Mouse (Mus musculus): ENCODE data around the gene Tprn.

Gene Tprn

DNA sequence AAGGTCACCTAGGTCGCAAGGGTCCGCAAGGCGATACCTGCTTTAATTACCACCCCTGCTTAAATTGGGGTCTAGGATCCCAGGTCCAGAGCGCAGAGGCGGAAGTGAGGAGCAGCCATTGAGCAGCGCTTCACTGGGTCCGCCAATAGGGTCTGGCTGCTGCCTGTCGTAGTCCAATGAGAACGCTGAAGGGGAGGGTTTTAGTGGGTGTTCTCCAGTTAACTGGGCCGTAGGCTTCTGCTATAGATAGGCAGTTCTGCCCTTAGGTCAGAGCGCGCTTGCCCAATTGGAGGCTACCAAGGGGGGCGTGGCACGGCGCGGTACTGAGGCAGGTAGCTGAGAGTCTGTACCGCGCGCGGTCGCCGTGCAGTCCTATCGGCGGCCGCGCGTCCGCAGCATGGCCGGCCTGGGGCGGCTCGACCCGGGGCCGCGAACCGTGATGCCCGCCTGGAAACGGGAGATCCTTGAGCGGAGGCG is at the start of gene Tprn:
Tprn (plus strand) TSS at position 328 of the 477 bp plus-strand sequence.
- WGBS: under 1% methylated on average over 39 of the region's 39 CpGs

DNA sequence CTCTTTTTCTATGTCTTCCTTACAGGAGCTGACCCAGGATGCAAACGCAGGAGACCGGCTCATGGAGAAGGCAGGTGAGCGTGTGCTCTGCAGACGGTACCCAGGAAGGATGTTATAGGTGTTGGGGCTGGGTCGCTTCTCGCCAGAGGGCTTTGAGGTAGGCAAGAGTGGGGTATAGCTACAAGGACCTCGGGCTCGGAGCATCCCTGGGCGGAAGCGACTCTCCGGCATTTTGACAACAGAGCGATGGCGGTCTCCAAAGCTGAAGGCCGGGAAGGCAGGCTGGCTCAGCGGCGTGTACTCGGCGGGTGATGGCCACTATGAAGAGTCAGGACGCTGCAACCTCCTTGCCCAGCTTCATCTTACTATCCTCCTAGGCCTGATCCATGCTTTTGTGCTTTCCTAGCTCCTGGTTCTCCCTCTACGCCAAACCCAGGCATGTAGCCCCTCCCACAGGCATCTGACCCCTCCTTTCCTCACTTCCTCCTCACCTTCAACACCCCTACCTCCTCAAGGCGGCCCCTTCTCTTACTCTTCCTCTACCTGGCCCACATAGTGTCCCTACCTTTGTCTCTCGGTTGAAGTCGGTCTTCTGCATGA is 49.1 kb upstream of the Tprn start:
- 75% methylated on average over 23 of the region's 23 CpGs for WGBS

DNA sequence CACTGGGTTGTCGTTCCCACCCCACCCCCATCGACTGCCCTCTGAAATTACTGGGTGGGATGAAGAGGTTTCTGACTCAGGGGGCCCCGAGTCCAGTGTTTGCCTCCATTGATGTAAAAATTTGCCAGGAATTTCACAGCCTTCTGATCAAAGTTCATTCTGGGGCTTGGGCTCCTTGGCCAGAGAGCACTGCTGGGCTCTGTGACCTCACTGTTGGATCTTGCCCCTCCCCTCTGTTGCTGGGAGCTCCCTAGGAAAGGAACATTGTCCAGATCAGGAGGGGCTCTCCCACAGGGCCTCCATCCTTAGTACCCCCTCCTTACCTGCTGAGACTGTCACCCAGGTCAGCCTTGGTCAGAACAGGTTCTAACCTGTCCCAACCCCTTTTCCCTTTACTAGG is 48.0 kb upstream of the Tprn start, which contains the start of gene Stpg3:
Stpg3 (minus strand) TSS at position 194 of the 400 bp plus-strand sequence.
- WGBS: 76% methylated on average over 3 of the region's 3 CpGs

DNA sequence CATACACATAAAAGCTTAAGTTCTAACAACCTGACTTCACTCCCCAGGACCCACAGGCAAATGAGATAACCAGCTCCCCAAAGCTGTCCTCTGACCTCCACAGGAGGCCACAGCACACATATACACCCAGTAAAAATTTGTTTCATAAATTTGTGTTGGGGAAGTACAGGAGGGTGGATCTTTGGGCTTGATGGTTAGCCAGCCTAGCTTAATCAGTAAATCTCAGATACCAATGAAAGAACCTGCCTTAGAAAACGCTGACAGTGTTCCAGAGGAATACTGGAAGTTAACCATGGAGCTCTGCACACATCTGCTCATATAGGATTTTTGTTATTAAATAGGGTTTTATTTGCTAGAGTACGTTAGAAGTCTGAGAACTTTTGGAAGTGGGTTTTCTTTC is 44.8 kb upstream of the Tprn start:
- WGBS: 77% methylated on average over 2 of the region's 2 CpGs

DNA sequence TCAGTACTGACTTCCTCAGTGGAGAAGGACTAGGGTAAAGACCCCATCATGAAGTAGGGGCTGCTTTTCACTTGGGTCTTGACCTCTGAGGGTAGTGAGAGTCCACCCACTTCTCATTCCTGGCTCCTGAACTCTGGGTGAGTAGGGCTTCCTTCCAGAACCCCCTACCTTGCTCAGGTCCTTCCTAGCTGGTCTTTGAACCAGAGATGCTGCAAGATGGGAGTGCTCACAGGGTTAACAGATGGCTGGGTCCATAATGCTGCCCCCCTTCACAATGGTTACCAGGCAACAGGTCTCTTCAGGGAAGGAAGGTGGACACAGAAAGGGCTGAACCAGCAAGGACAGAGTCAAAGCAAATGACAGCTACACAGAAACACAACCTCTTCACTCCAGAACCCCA is 44.0 kb upstream of the Tprn start, which contains the start of gene Fam166a:
Fam166a (plus strand) TSS at position 301 of the 400 bp plus-strand sequence.

DNA sequence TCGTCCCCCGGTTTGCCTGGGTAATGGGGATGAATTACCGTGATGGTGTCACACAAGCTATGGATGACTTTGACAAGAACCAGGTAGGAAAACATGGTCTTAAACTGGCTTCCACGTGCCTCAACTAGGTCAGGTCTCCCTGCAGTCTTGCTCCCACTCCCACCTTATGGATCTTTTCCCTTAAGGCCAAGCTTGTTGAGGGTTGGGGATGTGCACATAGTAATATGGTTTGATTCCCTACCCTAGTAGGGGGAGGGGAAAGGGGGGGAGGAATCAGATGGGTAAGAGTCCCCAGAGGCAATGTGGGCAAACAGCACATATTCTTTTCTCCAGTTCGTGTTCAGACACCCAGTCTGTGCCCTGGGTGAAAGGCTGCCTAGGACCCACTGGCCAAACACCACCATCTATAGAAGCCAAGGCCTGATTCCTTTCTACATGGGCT is 41.1 kb upstream of the Tprn start:
- WGBS: 77% methylated on average over 5 of the region's 5 CpGs

DNA sequence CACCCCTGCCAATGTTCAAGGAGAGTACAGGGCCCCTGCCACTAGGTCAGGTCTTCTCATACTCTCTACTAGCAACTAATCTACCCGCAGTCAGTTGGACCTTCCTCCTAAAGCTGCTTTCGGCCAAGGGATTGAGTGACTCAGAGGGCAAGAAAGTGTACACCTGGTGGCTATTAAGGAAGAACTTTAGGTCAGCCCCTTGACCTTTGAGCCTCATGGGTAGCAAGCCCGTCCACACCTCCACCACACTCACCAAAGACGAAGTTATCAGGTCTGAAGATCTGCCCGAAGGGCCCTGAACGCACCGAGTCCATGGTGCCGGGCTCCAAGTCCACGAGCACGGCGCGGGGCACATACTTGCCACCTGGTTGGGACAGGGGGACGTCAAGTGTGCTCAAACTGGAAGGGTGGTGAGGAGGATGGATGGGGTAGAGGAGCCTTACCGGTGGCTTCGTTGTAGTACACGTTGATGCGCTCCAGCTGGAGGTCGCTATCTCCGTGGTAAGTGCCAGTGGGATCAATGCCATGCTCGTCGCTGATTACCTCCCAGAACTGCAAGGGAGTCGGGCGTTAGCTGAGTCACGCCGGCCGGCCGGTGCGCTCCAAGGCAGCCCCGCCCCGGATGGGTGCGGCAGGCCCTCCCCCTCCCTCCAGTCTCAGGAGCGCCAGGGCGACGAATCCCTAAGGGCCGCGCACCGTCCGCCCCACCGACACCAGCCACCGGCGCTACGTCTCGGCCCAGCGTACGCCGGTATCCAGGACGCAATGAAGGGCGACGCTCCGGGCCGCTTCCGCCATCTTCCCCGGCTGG is 38.5 kb upstream of the Tprn start:
- 2% methylated on average over 53 of the region's 53 CpGs for WGBS

DNA sequence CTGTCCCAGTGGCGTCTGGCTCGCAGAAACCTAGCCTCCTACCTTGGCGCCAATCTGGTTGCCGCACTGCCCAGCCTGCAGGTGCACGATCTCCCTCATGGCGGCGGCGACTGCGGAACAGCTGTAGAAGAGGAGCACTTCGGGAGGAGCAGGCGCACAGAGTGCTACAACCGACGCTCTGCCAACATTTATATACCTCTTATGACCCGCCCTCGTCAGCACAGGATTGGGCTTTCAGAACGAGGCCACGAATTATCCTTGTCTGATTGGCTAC is 38.0 kb upstream of the Tprn start, which contains the start of gene Tubb4b:
Tubb4b (minus strand) TSS at position 211 of the 274 bp plus-strand sequence.
- WGBS: under 1% methylated on average over 17 of the region's 17 CpGs

DNA sequence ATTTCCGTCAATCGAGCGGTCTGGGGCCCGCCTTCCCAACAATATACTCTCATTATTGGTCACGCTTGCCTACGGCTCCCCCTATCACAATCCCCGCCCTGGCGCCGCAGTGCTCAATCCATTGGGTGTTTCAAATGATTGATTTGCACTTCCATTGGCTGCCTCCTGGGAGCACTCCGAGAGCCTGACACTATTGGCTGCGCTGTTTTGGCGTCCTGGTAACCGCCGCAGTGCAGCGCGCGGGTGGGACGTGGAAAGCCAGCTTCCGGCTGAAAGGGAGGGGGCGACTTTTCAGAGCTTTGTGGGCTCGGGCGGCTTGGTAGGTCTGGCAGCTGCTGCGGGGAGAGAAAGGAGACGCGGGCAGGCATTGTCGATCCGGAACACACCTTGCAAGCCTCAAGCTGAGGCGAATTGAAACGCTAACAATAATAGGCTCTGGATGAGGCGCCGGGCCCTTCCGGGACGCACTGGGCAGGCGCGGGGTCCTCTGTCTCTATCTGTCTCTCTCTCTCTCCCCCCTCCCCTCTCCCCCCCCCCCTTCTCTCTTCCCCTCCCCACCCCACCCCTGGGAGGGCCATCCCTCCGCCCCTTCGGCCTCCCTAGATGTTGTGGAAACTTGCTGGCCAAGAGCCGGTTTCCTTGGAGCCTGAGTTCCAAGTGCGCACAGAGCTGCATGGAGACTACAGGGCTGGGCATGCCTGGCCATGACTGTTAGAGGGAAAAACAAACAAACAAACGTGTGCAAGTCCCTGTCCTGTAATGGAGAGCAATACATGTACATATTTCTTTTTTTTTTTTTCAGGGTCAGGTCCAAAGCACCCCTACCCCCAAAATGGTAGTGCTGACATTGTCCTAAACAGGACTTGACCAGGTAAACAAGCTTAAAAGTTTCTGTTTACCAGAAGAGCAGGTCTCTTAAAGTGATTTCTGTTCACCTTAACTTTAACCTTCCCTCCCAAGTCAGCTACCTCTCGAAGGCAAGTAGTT is 37.4 kb upstream of the Tprn start:
- WGBS: 2% methylated on average over 41 of the region's 41 CpGs

DNA sequence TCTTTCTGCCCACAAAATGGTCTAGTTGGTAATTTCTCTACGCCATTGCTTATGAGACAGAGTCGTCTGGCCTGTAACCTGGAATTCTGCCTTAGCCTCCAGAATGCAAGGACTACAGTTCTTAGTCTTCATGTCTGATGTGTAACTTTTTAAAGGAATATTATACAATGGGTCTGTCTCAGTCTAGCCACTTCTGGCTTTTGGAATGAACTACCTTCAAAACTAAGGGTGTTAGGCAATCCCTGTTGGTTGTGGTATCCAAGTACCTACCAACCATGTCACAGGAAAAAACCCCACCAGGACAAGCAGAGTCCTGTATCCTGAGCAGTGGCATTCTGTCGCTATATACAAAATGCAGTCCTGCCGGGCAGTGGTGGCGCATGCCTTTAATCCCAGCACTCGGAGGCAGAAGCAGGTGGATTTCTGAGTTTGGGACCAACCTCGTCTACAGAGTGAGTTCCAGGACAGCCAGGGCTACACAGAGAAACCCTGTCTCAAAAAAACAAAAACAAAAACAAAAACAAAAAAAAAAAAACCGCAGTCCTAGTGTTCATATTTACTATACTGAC is 36.5 kb upstream of the Tprn start:
- 67% methylated on average over 8 of the region's 8 CpGs for WGBS

DNA sequence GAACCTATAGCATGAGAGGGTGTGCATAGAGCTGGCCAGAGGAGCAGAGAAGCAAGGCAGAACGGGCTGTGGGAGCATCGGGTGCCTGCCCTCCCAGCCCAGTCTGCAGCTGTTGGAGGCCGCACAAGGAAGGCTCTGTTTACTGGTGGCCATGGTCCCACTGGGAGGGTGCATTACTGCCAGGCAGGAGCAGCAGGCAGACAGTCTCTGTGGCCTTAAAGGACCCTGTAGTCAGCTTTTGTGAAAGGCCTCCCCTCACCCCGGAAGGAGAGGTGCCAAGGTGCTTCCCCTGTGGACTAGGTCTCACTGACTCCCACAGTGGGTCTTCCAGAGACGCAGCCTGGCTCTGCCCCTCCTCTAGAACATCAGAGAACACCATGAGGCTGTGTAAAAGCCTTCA is 35.6 kb upstream of the Tprn start:
- 61% methylated on average over 5 of the region's 5 CpGs for WGBS

DNA sequence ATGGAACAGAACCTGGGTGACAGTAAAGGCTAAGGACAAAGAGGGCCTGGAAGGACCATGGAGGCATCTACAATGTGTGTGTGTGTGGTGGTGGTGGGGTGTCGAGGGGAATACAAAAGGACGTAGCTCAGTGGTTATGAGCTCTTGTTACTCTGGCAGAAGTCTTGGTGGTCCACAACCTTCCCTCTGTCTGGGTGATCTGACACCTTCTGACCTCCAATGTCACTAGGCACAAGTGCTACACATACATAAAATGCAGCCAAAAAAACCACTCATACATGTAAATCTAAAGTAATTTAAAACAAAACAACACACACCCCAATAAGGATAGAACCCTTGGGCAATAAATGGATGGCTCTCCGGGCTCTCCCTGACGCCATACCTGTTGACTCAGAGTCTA is 35.0 kb upstream of the Tprn start:
- WGBS: 81% methylated on average over 4 of the region's 4 CpGs

DNA sequence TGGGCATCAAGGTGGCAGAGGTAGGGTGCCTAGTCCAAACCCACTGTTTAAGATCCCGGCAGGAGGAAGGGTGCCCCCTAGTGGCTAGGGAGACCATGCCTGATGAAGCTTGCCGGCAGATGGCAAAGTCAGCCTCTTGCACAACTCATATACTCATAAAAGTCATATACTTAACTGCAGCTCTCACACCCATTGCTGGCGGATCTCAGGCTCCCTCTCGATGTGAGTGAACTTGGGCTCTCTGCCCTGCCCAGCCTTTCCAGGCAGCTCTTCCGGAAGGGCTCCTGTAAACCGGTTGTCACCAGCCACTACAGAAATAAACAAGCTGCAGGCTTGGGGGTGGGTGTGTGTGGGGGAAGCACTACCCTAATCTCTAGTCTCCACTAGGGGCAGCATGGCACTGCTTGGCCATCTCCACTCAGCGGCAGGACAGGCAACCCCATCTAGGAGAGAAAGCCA is 34.0 kb upstream of the Tprn start:
- WGBS: 1% methylated on average over 7 of the region's 7 CpGs

DNA sequence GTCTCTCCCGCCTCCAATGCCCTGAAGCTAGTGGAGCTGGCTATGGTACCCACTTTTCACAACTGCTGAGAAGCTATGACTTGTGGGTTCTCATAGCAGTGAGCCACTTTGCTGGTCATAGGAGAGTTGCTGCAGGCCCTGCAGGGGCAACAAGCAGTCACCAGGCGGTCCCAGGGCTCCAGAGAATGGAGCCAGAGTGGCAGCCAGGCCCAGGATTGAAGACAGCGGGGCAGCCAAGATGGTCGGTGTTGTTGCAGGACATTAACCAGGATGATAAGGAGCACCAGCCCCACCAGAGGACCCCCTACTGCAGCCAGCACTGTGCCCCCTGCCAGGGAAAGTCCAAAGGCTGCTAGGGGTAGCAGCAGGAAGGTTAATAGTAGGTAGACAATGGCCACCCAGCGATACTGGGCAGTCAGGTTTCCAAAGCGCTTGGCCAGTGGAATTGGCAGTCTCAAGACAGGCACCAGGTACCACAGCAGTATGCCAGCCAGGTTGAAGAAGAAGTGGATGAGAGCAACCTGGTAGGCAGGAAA is 33.4 kb upstream of the Tprn start:
- WGBS: 77% methylated on average over 6 of the region's 6 CpGs

DNA sequence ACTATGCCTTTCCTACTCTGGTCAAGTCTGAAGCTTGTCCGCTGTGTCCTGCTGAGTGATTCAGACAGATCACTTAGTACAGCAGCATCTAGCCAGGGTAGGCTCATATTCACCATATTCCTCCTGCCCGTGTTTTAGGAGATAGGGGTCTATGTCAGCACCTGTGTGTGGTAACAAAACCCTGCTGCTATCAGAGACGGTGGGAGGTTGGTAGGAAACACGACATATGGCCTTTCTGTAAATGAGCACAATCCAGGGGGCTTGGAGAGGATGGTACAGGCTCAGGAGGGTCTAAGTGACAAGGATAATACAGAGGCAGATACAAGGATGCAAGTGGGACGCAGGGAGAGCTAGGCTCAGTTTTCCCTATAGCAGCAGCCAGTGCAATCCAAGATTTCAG is 32.8 kb upstream of the Tprn start:
- whole genome bisulfite sequencing: 84% methylated on average over 5 of the region's 5 CpGs

DNA sequence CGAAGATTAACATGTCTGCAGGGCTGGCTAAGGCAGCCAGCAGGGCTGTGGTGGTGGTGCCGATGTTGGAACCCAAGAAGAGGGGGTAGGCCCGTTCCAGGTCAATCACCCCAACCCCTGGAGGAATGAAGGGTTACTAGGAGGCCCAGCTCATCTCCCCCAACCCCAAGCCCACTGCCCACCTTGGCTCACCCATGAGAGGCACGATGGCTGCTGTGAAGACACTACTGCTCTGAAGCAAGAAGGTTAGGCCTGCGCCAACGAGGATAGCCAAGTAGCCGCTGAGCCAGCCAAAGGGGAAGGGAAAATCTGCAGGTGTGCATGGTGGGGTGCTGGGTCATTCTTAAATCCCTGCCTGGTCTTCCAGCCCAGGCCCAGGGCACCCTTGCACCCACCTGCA is 31.8 kb upstream of the Tprn start:
- 96% methylated on average over 7 of the region's 7 CpGs for WGBS

DNA sequence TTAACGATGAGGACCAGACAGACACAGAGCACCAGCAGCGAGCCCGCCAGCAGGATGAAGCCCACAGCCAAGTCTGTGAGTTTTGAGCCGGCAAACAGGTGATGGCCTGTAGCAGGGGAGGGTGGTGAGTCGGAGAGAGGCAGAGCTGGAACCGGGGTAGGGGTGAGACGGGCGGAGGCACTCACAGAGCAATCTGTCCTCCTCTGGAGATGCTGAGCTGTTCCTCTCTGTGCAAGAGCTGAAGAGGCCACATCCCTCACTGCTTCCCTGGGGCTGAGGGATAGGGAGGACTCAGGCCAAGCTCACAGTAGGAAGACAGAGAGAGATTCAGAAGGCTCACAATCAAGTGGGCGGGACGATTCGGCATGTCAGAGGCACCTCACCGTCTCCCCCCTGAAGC is 31.4 kb upstream of the Tprn start:
- WGBS: 64% methylated on average over 12 of the region's 12 CpGs

DNA sequence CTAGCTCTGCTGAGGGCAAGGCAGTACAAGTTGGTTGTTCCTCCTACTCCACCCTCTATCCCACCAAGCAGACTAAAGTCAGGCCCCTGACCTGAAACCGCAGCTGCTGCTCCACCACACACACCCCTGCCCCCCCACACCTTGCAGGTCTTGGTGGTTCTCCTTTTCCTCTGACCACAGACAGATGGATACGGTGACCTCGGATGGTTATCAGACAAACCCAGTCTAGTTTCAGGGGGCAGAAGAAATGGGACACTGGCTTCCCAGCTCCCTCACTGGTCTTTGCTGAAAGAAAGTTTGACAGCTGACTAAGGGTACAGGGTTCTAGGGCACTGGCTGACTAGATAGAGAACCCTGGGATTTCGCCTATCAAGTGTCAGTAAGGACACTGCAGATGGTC is 29.0 kb upstream of the Tprn start:
- 80% methylated on average over 4 of the region's 4 CpGs for WGBS

DNA sequence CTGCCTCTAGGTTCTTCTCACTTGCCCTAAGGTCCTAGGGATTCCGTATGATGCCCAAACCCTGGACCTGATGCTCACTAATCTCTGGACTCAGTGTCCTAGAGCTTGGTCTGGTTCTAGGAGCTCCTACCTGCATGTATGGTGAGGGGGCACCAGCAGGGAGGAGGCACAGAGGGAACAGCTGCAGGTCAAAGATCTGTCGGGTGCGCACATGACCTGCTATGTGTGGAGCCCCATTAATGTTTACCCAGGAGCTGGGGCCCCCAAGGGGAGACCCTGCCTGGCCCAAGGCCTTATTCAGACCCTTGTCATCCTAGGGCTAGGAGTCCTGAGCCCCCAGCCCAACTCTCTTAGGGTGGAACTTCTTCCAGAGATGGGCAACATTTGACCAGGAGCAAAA is 28.4 kb upstream of the Tprn start, which contains the start of gene Slc34a3:
Slc34a3 (minus strand) TSS at position 315 of the 400 bp plus-strand sequence.
- 86% methylated on average over 3 of the region's 3 CpGs for WGBS

DNA sequence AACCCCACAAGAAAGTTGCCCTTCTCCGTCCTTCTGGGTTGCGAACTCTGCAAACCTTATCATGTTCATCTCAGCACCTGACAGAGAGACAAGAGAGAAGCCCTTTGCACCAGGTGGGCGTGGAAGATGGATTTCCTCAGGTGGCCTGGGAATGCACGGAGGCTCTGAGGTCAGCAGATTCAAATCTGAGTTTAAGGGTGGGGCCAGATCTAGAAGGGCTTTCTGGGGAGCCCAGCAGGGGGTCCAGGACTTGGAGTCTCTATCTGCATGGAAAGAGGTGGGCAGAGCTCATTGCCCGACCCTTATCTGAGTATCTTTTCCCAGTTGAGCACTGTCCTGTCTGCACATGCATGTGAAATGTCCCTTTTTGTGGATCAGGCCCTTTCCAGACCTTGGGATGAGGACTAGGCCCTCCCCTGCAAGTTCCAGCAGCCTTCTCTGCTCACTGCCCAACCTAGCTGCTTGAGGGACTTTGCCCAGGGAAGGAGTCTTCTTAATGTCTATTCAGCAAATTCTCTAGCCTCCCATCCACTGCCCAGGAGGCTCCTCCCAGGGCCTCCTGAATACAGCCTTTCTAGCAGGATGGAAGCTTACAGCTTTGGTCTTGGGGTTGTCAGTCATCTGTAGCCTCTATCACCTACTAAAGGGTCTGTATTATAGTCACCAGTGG is 27.7 kb upstream of the Tprn start:
- 78% methylated on average over 5 of the region's 5 CpGs for WGBS

DNA sequence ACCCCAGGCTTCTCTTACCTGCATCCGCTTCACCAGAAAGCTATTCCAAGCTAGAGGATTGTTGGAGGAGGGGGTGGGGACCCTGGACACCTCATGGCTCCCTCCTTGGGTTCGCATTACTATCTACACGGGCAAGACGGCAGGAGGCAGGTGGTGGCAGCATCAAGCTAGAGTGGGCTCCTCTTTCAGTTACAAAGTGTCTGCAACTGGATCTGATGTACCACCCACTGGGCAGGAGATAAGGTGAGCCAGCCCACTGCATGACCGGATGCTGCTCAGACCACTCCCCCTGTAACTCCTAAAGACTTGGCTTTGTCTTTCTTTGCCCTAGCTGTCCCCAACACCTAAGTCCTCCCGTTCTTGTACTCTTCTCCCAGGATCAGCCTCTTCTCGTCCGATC is 25.8 kb upstream of the Tprn start, which contains the start of gene Rnf224:
Rnf224 (minus strand) TSS at position 174 of the 400 bp plus-strand sequence.
- 49% methylated on average over 8 of the region's 8 CpGs for WGBS
